Mouse (Mus musculus): ENCODE measurements around the gene Lao1.

- TF ChIP-seq GATA1 (IDR thresholded peaks at IDR 0.05; ENCODE audit: borderline replicate concordance, low read length) (no peak), FLI1 (IDR thresholded peaks at IDR 0.05; ENCODE audit: low read length) (no peak)
Observed at GRCm38 (mm10) chr4:118967711-118968110, 6.3 kb downstream of the Lao1 start.

All from megakaryocyte, embryonic 14.5 days (primary cell).